Mouse (Mus musculus) heart, postnatal 0 days (tissue): ENCODE data around the gene Rasgef1b. TPM values are rescaled to one million over a fixed set of nuclear protein-coding genes. Genes with fewer than 3 reads are reported as not detected.

Experiments
- ATAC-seq: fragments of 200-750 bp; cut with Nextera tagmentation; 2 replicates; pipeline ENCODE4 v1.8.0; 2017; ENCODE audit warnings: low read depth, moderate number of reproducible peaks, moderate library complexity; ENCODE audit not compliant: insufficient read depth
- DNase-seq: peaks from one replicate; pipeline ENCODE4 v3.0.0-alpha.2; 2016; ENCODE audit warnings: low spot score
- H3K27ac ChIP-seq: fragments of 300-500 bp; sonication (generic); 2 replicates; pipeline ENCODE4 v1.5.1; 2014; ENCODE audit warnings: low read depth, mild to moderate bottlenecking
- H3K27me3 ChIP-seq: fragments of 300-500 bp; sonication (generic); 2 replicates; pipeline ENCODE4 v1.6.1; 2014; ENCODE audit warnings: low read length, mixed read lengths; ENCODE audit not compliant: control insufficient read depth, insufficient read depth
- H3K36me3 ChIP-seq: fragments of 300-500 bp; sonication (generic); replicated peaks from 2 replicates; pipeline ENCODE4 v1.6.1; 2014; ENCODE audit warnings: low read length, mixed read lengths; ENCODE audit not compliant: control insufficient read depth, insufficient read depth
- H3K4me1 ChIP-seq: fragments of 300-500 bp; sonication (generic); 2 replicates; pipeline ENCODE4 v1.6.1; 2014; ENCODE audit warnings: antibody characterized with exemption; ENCODE audit not compliant: control insufficient read depth, insufficient read depth
- H3K4me2 ChIP-seq: fragments of 300-500 bp; sonication (generic); 2 replicates; pipeline ENCODE4 v1.6.1; 2014; ENCODE audit warnings: low read depth, mild to moderate bottlenecking, low read length, moderate library complexity
- H3K4me3 ChIP-seq: fragments of 300-500 bp; sonication (generic); 2 replicates; pipeline ENCODE4 v1.5.1; 2014; ENCODE audit warnings: low read depth, low read length
- H3K9ac ChIP-seq: fragments of 300-500 bp; sonication (generic); replicated peaks from 2 replicates; pipeline ENCODE4 v1.6.1; 2014; ENCODE audit warnings: low read depth, low read length, mixed read lengths
- H3K9me3 ChIP-seq: fragments of 300-500 bp; sonication (generic); replicated peaks from 2 replicates; pipeline ENCODE4 v1.6.1; 2016; ENCODE audit warnings: low read length; ENCODE audit not compliant: control insufficient read depth
- CTCF ChIP-seq: IDR thresholded peaks from 2 replicates; pipeline ENCODE4 v1.5.1; 2016; ENCODE audit warnings: antibody characterized with exemption, control low read depth, low read depth
- EP300 ChIP-seq: IDR thresholded peaks from 2 replicates; pipeline ENCODE4 v1.6.1; 2016; ENCODE audit warnings: antibody characterized with exemption, low read depth
- WGBS: fragments of 180-500 bp; shearing (Covaris S2); extraction: QIAGEN DNeasy Blood & Tissue Kit; methylation state at CpG from one replicate; pipeline ENCODE4 v1.1.7; 2014; 5-methylcytosine and 5-hydroxymethylcytosine counted together
- polyA plus RNA-seq: library from polyadenylated mRNA; unstranded; fragments of >200 nt; fragmentation: Nextera tagmentation; extraction: Ambion mirVana; gene quantifications from 2 replicates; pipeline ENCODE4 v1.2.1, GENCODE M21; 2015
- total RNA-seq: library from RNA; depleted of rRNA; stranded (reverse); fragments of >200 nt; gene quantifications from 2 replicates; pipeline ENCODE4 v1.2.3, GENCODE M21; 2014; ENCODE audit warnings: low replicate concordance

Gene Rasgef1b
- total and polyA plus RNA-seq, 2 experiments from 2014 or later: 19.0 to 29.8 TPM

DNA sequence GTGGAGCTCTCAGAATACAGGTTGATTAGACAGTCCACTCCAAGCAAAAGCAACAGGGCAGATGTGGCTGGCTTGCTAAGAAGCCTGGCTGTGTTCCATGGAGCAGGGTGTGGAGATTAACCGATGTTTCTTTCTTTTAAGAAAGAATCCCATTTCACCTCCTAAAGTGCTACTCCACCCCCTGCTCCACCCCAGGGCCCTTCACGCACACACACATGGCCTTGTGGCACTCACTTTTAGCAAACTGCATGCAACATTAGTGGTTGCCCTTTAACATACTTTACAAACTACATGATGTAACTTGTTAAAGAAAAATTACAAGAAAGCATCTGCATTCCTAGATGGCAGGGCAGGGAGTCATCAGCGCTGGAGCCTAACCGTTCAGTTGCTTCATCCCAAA is 378.8 kb downstream of the Rasgef1b start:
- no peak for TF ChIP-seq CTCF
- WGBS: 85% methylated on average over 4 of the region's 4 CpGs
- Histone ChIP-seq H3K9ac (no peak overlapping the region), H3K4me2 (no peak overlapping the region), H3K4me3 (no peak overlapping the region), H3K27ac (no peak overlapping the region), H3K4me1 (peaks cover 20% of the 10 kb centered on the region), H3K36me3 (no peaks in the 10 kb centered on the region), H3K27me3 (no peaks in the 10 kb centered on the region), H3K9me3 (no peaks in the 10 kb centered on the region)
- no peak for ATAC-seq
- DNase-seq: no peak

- ATAC-seq (peak; percentile 66), DNase-seq (peak; percentile 34)
- H3K9ac ChIP-seq: no peak overlapping the region
- H3K4me1 ChIP-seq: peaks cover 14% of the 10 kb centered on the region
- 45% methylated on average over 8 of the region's 8 CpGs for WGBS
- H3K36me3 ChIP-seq: no peaks in the 10 kb centered on the region
- H3K9me3 ChIP-seq: no peaks in the 10 kb centered on the region
- H3K27ac ChIP-seq: no peak overlapping the region
- H3K4me2 ChIP-seq: no peak overlapping the region
- H3K27me3 ChIP-seq: no peaks in the 10 kb centered on the region
- TF ChIP-seq CTCF (no peak), EP300 (no peak)
- H3K4me3 ChIP-seq: no peak overlapping the region
Observed at GRCm38 (mm10) chr5:99348257-99348849, 380.5 kb downstream of the Rasgef1b start.

DNA sequence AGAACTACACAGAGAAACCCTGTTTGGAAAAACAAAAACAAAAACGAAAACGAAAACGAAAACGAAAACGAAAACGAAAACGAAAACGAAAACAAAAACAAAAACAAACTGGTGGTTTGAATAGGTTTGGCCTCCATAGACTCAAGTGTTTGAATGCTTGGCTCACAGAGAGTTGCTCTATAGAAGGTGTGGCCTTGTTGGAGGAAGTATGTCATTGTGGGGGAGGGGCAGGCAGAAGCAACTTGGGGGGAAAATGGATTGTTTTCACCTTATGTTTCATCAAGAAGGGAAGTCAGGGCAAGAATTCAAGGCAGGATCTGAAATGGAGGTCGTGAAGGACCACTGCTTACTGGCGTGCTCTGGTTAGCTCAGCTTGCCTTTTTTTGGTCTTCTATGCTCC is 386.3 kb downstream of the Rasgef1b start:
- TF ChIP-seq EP300 (no peak), CTCF (no peak)
- Histone ChIP-seq H3K9me3 (no peaks in the 10 kb centered on the region), H3K4me3 (no peak overlapping the region), H3K4me1 (peaks cover 15% of the 10 kb centered on the region), H3K36me3 (no peaks in the 10 kb centered on the region), H3K4me2 (no peak overlapping the region), H3K27me3 (no peaks in the 10 kb centered on the region), H3K27ac (no peak overlapping the region), H3K9ac (no peak overlapping the region)
- DNase-seq: no peak
- ATAC-seq: no peak
- 96% methylated on average over 10 of the region's 10 CpGs for WGBS

DNA sequence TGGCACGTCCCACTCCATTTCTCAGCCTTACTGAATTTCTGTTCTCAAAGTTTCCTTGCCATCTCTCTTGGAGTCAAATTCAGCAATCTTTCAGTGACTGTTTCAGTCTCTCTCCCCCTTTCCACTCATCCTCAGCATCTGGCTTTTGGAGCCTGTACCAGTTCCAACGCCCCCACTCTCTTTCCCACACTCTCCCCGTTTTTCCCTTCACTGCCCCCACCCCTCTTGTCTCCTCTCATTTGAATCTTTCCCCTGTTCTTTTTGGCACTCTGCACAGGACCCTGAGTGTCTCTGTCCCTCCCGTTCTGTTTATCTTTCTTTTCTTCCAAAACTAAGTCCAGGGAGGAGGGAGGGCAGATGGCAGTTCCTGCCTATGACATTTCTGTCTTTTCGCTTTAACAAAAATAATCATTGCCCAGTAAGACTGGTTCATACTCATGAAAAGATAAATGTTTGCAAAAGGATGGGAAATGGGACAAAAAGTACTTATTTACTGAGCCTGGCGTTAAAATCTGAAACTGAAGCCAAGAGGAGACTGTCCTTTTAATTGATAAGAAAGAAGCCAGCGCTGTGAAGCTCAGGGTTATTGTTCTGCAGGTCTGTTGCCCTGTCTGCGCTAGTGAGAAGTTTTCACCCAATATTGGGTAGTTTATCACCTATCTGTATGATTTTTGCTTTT is 388.4 kb downstream of the Rasgef1b start:
- Histone ChIP-seq H3K27me3 (no peaks in the 10 kb centered on the region), H3K36me3 (no peaks in the 10 kb centered on the region), H3K4me1 (peaks cover 14% of the 10 kb centered on the region; the same call in 1 of the 2 replicates), H3K4me2 (peak overlapping the region; percentile 82), H3K4me3 (peak overlapping the region; percentile 44), H3K9ac (peak overlapping the region; percentile 57; the same call in 1 of the 2 replicates), H3K27ac (peak overlapping the region; percentile 80), H3K9me3 (no peaks in the 10 kb centered on the region)
- TF ChIP-seq EP300 (no peak), CTCF (no peak)
- DNase-seq: peak; percentile 33
- 52% methylated on average over 8 of the region's 8 CpGs for WGBS
- peak; percentile 51 for ATAC-seq

GRCm38 (mm10) chr5:99339790-99340189 is 389.1 kb downstream of the Rasgef1b start:
- peak overlapping the region; percentile 82 for H3K4me2 ChIP-seq
- H3K4me1 ChIP-seq: peaks cover 14% of the 10 kb centered on the region; the same call in 1 of the 2 replicates
- 3% methylated on average over 15 of the region's 15 CpGs for WGBS

More at GRCm38 (mm10) chr5:99339790-99340189, 389.1 kb downstream of the Rasgef1b start:
- TF ChIP-seq EP300 (no peak), CTCF (no peak)
- ATAC-seq: peak; percentile 90
- peak overlapping the region; percentile 57 for H3K9ac ChIP-seq
- DNase-seq: peak; percentile 84
- no peaks in the 10 kb centered on the region for H3K9me3 ChIP-seq
- H3K4me3 ChIP-seq: peak overlapping the region; percentile 44
- no peaks in the 10 kb centered on the region for H3K36me3 ChIP-seq
- peak overlapping the region; percentile 80 for H3K27ac ChIP-seq
- H3K27me3 ChIP-seq: no peaks in the 10 kb centered on the region
